Mouse (Mus musculus) retina, postnatal 1 day (tissue): Measurements from ENCODE around the gene Vrk3.
A peak's percentile ranks its signal among the peaks of the same experiment; 100 is the strongest.
"Not testable (repeated sequence)": the region's sequence is repeated elsewhere in the genome, so short reads cannot be mapped to it uniquely, and the experiment has no call there.

Source experiments
- DNase-seq: peaks from one replicate; pipeline ENCODE4 v3.0.0-alpha.2; 2012

The Vrk3 gene

GRCm38 (mm10) chr7:44748101-44749044 lies at the start of gene Vrk3:
Gene Vrk3 (plus strand): TSS chr7:44748413.
- peak; percentile 99 for DNase-seq

DNA sequence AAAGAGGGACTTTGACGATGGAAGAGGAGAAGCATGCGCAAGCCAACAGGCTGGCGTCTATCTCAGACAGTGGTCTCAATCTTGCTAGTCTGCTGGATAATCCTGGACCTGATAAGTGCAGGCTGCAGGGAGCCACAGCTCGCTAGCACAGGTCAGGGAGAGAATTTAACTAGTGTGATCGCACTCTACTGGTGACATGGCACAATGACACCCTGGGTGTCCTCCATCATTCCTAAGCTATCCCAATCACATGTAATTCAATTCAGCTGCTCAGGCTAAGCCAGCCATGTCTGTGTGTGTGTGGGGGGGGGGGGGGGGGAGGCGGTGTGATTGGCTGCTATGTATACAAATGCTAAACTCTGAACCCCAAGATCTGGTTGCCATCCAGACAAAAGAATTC lies 46.3 kb upstream of the Vrk3 start:
- DNase-seq, result peak; percentile 90

- no peak for DNase-seq
These were observed 45.2 kb upstream of the Vrk3 start for GRCm38 (mm10) chr7:44702985-44703384.

DNA sequence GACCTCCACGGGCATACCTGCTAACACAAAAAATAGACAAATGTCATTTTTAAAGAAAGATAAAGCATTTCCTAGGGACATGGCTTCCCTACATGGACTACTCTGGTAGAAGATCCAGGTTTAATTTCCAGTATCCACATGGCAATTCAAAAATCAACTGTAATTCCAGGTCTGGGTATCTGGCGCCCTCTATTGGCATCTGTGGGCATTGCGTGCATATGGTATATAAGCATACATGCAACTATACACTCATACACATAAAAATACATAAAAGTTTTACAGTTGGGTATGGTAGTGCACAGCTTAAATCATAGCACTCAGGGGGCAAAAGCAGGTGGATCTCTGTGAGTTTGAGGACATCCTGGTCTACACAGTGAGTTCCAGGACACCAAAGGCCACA lies 43.9 kb upstream of the Vrk3 start:
- DNase-seq, result peak; percentile 73

DNA sequence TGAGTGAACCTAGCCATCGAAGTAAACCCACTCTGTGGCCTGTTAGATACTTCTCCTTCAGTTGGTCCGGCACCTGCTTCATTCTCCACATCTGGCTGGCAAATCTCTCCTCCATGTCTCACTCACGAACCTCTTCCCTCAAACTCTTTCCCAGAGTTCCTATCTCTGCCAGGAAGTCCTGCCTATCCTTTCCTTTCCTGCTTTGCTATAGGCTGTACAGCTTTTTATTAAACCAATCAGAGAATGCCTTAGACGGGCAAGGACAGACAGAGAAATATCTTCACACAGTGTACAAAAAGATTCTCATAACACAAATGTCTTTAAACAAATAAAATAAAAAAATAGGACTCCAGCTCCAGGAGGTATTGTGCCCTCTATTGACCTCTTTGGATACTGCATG lies 43.1 kb upstream of the Vrk3 start:
- DNase-seq, result no peak

DNA sequence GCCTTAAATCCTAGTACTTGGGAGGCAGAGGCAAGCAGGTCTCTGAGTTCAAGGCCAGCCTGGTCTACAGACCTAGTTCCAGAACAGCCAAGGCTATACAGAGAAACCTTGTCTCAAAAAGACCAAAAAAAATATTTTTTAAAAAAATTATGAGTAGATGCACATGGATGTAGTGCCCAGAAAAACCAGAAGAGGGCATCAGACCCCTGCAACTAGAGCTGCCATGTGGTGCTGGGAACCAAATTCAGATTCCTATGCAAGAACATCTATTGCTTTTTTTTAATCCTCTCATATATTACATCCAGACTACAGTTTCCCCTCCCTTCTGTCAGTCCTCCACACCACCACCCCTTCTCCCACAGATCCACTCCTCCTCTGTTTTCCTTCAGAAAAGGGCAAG lies 41.9 kb upstream of the Vrk3 start:
- no peak for DNase-seq

- DNase-seq, result no peak
These were observed 41.0 kb upstream of the Vrk3 start for GRCm38 (mm10) chr7:44707169-44707675.

DNA sequence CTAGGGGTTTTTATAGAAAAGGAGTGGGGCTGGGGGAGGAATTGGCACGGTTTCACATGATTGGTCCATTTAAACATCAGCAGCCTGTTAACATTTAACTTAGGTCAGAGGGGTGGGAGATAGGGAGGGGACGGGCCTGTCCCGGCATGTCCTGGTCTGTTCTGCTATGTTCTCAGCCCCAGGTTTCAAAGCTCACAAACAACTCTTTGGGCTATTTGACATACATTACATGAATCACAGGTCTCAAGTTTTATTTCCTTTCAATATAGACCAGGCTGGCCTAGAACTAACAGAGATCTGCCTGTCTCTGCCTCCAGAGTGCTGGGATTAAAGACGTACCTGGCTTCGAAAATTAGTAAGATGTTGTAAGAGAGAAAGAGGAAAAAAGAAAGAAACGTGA lies 40.1 kb upstream of the Vrk3 start:
- DNase-seq, result not testable (repeated sequence)

GRCm38 (mm10) chr7:44708574-44708973 lies 39.6 kb upstream of the Vrk3 start, which contains the start of gene Izumo2:
Gene Izumo2 (plus strand): TSS chr7:44708742.
- no peak for DNase-seq

DNA sequence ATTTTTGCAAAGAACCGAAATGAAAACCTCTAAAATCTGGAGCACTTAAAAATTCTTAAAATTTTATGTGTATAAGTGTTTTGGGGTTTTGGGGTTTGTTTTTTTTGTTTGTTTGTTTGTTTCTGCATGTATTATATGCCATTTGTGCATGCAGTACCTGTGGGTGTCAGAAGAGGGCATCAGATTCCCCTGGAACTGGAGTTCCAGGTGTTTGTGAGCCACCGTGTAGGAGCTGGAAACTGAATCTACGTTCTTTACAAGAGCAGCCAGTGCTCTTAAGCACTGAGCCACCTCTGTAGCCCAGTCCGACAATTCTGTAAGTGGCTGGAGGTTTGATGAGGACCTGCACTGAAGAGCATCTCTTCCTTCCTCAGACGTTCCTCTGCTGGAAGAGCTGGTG lies 38.3 kb upstream of the Vrk3 start:
- no peak for DNase-seq

- no peak for DNase-seq
These were observed 26.2 kb upstream of the Vrk3 start for GRCm38 (mm10) chr7:44722058-44722457.

DNA sequence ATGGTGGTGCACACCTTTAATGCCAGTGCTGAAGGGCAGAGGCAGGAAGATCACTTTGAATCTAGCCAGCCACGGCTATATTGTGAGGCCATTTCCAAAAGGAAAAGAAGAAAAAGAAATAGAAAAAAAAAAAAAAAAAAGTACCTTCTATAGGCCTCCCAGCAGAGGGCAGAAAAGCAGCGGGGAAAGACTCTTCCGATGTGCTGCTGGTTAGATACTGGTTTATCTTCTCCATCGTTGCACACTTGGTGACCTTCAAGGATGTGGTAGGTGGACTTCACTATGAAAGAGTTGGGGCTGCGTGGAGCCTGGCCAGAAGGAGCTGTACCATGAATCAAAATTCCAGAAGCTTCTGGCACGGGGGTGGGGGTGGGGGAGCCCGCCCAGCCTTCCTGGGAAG lies 23.9 kb upstream of the Vrk3 start:
- DNase-seq, result peak; percentile 56

DNA sequence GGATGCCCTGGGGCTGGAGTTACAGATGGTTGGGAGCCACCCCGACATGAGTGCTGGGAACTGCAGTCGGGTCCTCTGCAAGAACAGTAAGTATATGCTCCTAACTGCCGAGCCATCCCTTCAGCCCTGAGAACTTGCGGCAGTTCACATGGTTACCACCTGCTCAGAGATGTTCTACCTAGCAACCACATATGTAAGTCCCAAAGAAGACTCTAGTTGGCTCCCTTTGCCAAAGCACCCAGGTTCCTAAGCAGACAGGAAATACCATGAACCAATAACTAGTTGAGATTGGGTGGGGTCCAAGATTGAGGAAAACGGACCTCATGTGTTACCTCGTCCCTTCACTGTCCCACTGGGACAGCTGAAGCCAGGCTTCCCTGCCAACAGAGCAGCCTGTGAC lies 21.9 kb upstream of the Vrk3 start:
- no peak for DNase-seq

GRCm38 (mm10) chr7:44727151-44727550 lies 21.1 kb upstream of the Vrk3 start:
- no peak for DNase-seq

- DNase-seq, result no peak
These were observed 19.9 kb upstream of the Vrk3 start for GRCm38 (mm10) chr7:44728082-44728975.

DNA sequence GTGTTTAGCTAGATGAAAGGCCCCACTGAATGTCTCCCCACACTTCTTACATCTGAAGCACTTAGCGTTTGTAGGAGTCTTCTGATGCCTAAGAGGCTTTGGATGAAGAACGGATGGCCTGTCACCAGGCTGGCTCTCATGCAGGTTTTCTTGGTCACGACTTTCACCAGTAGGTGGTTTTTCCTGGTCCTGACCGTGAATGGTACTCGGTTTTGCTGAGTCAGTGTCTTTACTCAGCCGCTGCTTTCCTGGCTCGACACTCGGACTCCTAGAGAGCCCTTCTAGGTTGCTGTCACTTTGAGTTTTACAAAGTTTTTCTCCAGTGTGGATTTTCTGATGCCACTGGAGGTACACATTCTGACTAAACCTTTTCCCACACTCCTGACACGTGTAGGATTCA lies 14.5 kb upstream of the Vrk3 start:
- DNase-seq, result no peak

GRCm38 (mm10) chr7:44741361-44741760 lies 6.9 kb upstream of the Vrk3 start:
- DNase-seq, result no peak

DNA sequence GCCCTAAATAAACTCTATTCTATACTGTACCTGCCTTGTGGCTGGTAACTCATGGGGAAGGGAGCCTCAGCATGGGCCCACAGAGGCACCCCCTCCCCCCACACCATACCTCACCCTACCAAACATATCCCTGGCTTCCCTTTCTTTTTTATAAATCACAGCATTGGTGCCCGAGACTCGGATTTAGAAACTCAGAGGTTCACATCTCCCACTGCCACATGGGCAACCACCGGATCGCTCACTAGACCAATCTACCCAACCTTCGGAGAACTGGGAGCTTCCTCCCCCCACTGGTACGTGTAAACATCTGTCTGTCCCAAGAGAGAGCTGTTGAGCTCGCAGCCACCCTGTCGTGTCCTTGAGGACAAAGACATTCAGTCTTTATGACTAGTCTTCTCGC lies 3.9 kb upstream of the Vrk3 start:
- peak; percentile 5 for DNase-seq

DNA sequence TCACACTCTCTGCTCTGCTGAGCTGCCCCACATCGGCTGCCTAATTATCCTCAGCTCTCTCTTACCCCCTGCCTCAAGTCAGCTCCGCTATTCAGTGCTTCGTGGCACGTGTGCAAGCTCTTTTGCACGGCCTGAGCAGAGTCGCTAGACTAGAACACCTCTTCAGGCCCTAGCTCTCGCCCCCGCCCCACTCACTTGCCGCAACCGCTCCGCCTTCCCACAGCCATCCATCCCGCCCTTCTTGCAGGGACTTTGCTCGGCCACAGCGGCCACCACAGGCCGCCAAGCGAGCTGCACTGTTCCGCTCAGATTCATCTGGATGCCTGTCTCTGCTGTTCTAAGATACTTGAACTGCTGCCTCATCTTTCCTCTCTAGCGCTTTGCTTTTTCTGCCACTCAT lies 3.1 kb upstream of the Vrk3 start:
- peak; percentile 89 for DNase-seq

- no peak for DNase-seq
These were observed 1.1 kb upstream of the Vrk3 start for GRCm38 (mm10) chr7:44747115-44747514.

GRCm38 (mm10) chr7:44750950-44751349 lies 2.7 kb downstream of the Vrk3 start, which contains the start of gene Zfp473:
Gene Zfp473 (minus strand): TSS chr7:44751050.
- DNase-seq, result not testable (repeated sequence)

- no peak for DNase-seq
These were observed 9.0 kb downstream of the Vrk3 start for GRCm38 (mm10) chr7:44757164-44757563.

DNA sequence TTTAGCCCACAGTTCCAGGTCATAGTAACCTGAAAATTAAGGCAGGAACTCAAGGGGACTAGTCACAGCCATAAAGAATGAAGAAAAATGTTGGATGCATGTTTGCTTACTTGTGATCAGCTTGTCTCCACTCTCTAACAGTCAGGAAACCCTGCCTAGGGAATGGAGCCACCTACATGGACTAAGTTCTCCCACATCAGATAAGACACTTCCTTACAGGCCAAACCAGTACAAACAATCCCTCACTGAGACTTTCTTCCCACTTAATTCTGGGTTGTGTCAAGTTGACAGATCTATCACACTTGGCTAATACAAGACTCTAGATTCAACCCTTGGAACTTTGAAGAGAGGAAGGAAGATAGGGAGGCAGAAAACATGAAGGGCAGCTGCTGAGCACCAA lies 12.2 kb downstream of the Vrk3 start:
- DNase-seq, result no peak
